In genomic region chr3:69205266-69206054, GRCm38 (mm10) we compare ENCODE assay signal across 10 mouse cellular contexts. TPM values are rescaled to one million over a fixed set of nuclear protein-coding genes. Genes with fewer than 3 reads are reported as not detected.
A peak's percentile ranks its signal among the peaks of the same experiment; 100 is the strongest.
DNase-seq lines count a peak whose midpoint lies in the region; ATAC-seq and TF ChIP-seq lines count a peak whose summit lies in the region.
"Had no signal": no experiment of that assay in that cellular context is flagged by ENCODE, and none has a peak within 500 bp of the region (broad histone marks: within the 10 kb centered on the region; RNA-seq: fewer than 3 reads in every experiment).

No protein-coding gene starts in this region.

- H3K27me3 ChIP-seq in G1E (ENCODE audit: insufficient read depth, low read length) = peaks cover 10% of the 10 kb centered on the region; the same call in 1 of the 2 replicates
- no peaks in the 10 kb centered on the region for H3K27me3 ChIP-seq in hindbrain, embryonic 14.5 days (ENCODE audit: control insufficient read depth, insufficient read depth, low read length)

- H3K4me3 ChIP-seq in G1E (ENCODE audit: low read depth, low read length) = no peak overlapping the region; the same call in 1 of the 2 replicates
- H3K4me3 ChIP-seq in hindbrain, embryonic 14.5 days (replicated peaks; ENCODE audit: low read length) = no peak overlapping the region

- TF ChIP-seq CTCF in G1E (IDR thresholded peaks at IDR 0.05; ENCODE audit: low read depth, low read length) = no peak

- peaks cover 8% of the 10 kb centered on the region for H3K4me1 ChIP-seq in G1E (ENCODE audit: insufficient read depth, low read depth, low read length)
- no peaks in the 10 kb centered on the region for H3K4me1 ChIP-seq in hindbrain, embryonic 14.5 days (replicated peaks; ENCODE audit: control insufficient read depth, insufficient read depth, low read length)

- no peaks in the 10 kb centered on the region for H3K9me3 ChIP-seq in G1E (replicated peaks)
- no peaks in the 10 kb centered on the region for H3K9me3 ChIP-seq in hindbrain, embryonic 14.5 days (ENCODE audit: control insufficient read depth, low read length)

- H3K27ac ChIP-seq in hindbrain, embryonic 14.5 days = no peak overlapping the region

- ATAC-seq in G1E (ENCODE audit: extremely low read depth, insufficient number of reproducible peaks, low FRiP score, poor library complexity, severe bottlenecking) = peak; percentile 78
- peak; percentile 52 for ATAC-seq in megakaryocyte progenitor cell, adult 5-6 weeks (replicated peaks; ENCODE audit: poor library complexity)
- no peak for ATAC-seq in hindbrain, embryonic 14.5 days (ENCODE audit: low FRiP score)

- 76% methylated on average over 7 of the region's 7 CpGs for WGBS in hindbrain, embryonic 14.5 days

- no peak overlapping the region for H3K9ac ChIP-seq in hindbrain, embryonic 14.5 days

- H3K4me2 ChIP-seq in hindbrain, embryonic 14.5 days (replicated peaks) = no peak overlapping the region

- intact Hi-C loops in left cerebral cortex, postnatal 25 days (cut with DNase I) = no loop called here

- no peaks in the 10 kb centered on the region for H3K36me3 ChIP-seq in G1E (replicated peaks)
- no peaks in the 10 kb centered on the region for H3K36me3 ChIP-seq in hindbrain, embryonic 14.5 days (replicated peaks; ENCODE audit: control insufficient read depth, insufficient read depth)

- DNase-seq in G1E (ENCODE audit: low spot score) = peak; percentile 2
- peak; percentile 57 to 58 for DNase-seq in adrenal gland, postnatal 36 days
- DNase-seq in heart, postnatal 4 days = peak; percentile 46
- DNase-seq in right cerebral cortex, postnatal 4 days = no peak
- no peak for DNase-seq in left cerebral cortex, postnatal 25 days (ENCODE audit: low spot score in 2 of 2)
- DNase-seq in left cerebral cortex, adult 8-10 months (ENCODE audit: low spot score in 2 of 2) = no peak
- DNase-seq in hindbrain, embryonic 14.5 days (ENCODE audit: low spot score) = no peak

RNA-seq across cellular contexts. Expression of gene Arl14, which starts 16.8 kb away (rescaled TPM):
- not detected in 2 replicates for total RNA-seq in G1E (2014; fragmentation: Nextera tagmentation)
- not detected in 2 replicates for total RNA-seq in G1E (2017)
- polyA plus RNA-seq in G1E (2012) = not detected in 2 replicates
- total RNA-seq in adrenal gland, postnatal 36 days (2021) = not detected
- total RNA-seq in heart, postnatal 4 days (2021) = not detected
- not detected in 2 replicates for total RNA-seq in megakaryocyte progenitor cell, adult 5-6 weeks (2015)
- not detected in 2 replicates for total RNA-seq in megakaryocyte progenitor cell, adult 5-6 weeks (2017)
- not detected for total RNA-seq in left cerebral cortex, postnatal 25 days (2021)
- not detected for total RNA-seq in left cerebral cortex, adult 8-10 months (2022)
- not detected in 2 replicates for polyA plus RNA-seq in hindbrain, embryonic 14.5 days (2014; fragmentation: Nextera tagmentation; extraction: Ambion mirVana)
- polyA plus RNA-seq: embryonic facial prominence, embryonic 11.5 days; neural tube, embryonic 11.5 days had no signal

Comparison
In these comparisons a context has a peak if more than half of its experiments do, and no peak if none do; other contexts are left out.
1. DNase-seq: peak in G1E (single experiment), adrenal gland, postnatal 36 days (2 of 2) and heart, postnatal 4 days (single experiment); none in right cerebral cortex, postnatal 4 days (single experiment), left cerebral cortex, postnatal 25 days (0 of 2), left cerebral cortex, adult 8-10 months (0 of 2) and hindbrain, embryonic 14.5 days (single experiment).